ENCODE assay signal across 20 mouse cellular contexts in genomic region chrX:59182323-59182722, GRCm38 (mm10).
A peak's percentile ranks its signal among the peaks of the same experiment; 100 is the strongest.
DNase-seq lines count a peak whose midpoint lies in the region; ATAC-seq and TF ChIP-seq lines count a peak whose summit lies in the region.
"Had no signal": no experiment of that assay in that cellular context is flagged by ENCODE, and none has a peak within 500 bp of the region (broad histone marks: within the 10 kb centered on the region; RNA-seq: fewer than 3 reads in every experiment).

No protein-coding gene starts in this region.

- no peaks in the 10 kb centered on the region for H3K27me3 ChIP-seq in heart, adult 2 months (ENCODE audit: control insufficient read depth, insufficient read depth, low read length)
- no peaks in the 10 kb centered on the region for H3K27me3 ChIP-seq in heart, embryonic 11.5 days (ENCODE audit: control insufficient read depth, insufficient read depth, low read length)
- H3K27me3 ChIP-seq: embryonic facial prominence, embryonic 12.5 days; forebrain, embryonic 13.5 days; limb, embryonic 13.5 days; liver, embryonic 13.5 days; lung, embryonic 15.5 days; midbrain, embryonic 12.5 days had no signal

- no peak overlapping the region for H3K9ac ChIP-seq in heart, adult 2 months (ENCODE audit: low read depth, low read length)
- no peak overlapping the region for H3K9ac ChIP-seq in heart, embryonic 11.5 days (ENCODE audit: low read depth, low read length)
- H3K9ac ChIP-seq: embryonic facial prominence, embryonic 12.5 days; forebrain, embryonic 13.5 days; hindbrain, embryonic 14.5 days; limb, embryonic 13.5 days; liver, embryonic 13.5 days; lung, embryonic 15.5 days; midbrain, embryonic 12.5 days had no signal

- no peaks in the 10 kb centered on the region for H3K9me3 ChIP-seq in heart, embryonic 11.5 days (replicated peaks; ENCODE audit: control insufficient read depth, low read length)
- H3K9me3 ChIP-seq: embryonic facial prominence, embryonic 12.5 days; forebrain, embryonic 13.5 days; limb, embryonic 13.5 days; liver, embryonic 13.5 days; lung, embryonic 15.5 days; midbrain, embryonic 12.5 days had no signal

- H3K79me2 ChIP-seq in heart, adult 2 months (replicated peaks; ENCODE audit: control insufficient read depth, insufficient read depth, low read length): no peaks in the 10 kb centered on the region

- no peak for TF ChIP-seq CTCF in heart, adult 2 months (IDR thresholded peaks at IDR 0.05)
- TF ChIP-seq CTCF in left cerebral cortex, adult 2 months (IDR thresholded peaks at IDR 0.05): no peak

- no peak for ATAC-seq in heart, embryonic 11.5 days (replicated peaks; ENCODE audit: insufficient number of reproducible peaks, low FRiP score, low TSS enrichment)
- ATAC-seq: forebrain, embryonic 13.5 days had no signal

- H3K27ac ChIP-seq in heart, adult 2 months: peak overlapping the region; percentile 66
- H3K27ac ChIP-seq in heart, embryonic 11.5 days (ENCODE audit: low read depth, low read length): peak overlapping the region; percentile 58
- no peak overlapping the region for H3K27ac ChIP-seq in left cerebral cortex, adult 2 months
- H3K27ac ChIP-seq: embryonic facial prominence, embryonic 12.5 days; forebrain, embryonic 13.5 days; hindbrain, embryonic 14.5 days; limb, embryonic 13.5 days; liver, embryonic 13.5 days; lung, embryonic 15.5 days; midbrain, embryonic 12.5 days had no signal

- no peak for TF ChIP-seq EP300 in heart, adult 2 months (IDR thresholded peaks at IDR 0.05; ENCODE audit: insufficient read depth, low read depth, low read length)

- WGBS in heart, adult 2 months: 43% methylated on average over 4 of the region's 4 CpGs
- 41% methylated on average over 4 of the region's 4 CpGs for WGBS in heart, embryonic 11.5 days (ENCODE audit: insufficient replicate concordance)

- no peak overlapping the region for H3K4me3 ChIP-seq in heart, adult 2 months
- no peak overlapping the region for H3K4me3 ChIP-seq in heart, embryonic 11.5 days (ENCODE audit: low read depth, low read length)
- H3K4me3 ChIP-seq in left cerebral cortex, adult 2 months: no peak overlapping the region
- H3K4me3 ChIP-seq: embryonic facial prominence, embryonic 12.5 days; erythroblast, embryonic 14.5 days; forebrain, embryonic 13.5 days; limb, embryonic 13.5 days; liver, embryonic 13.5 days; lung, embryonic 15.5 days; midbrain, embryonic 12.5 days had no signal

- no peak for TF ChIP-seq POLR2A in heart, adult 2 months (IDR thresholded peaks at IDR 0.05; ENCODE audit: insufficient read depth, low read depth, low read length)

- intact Hi-C loops in heart, adult 2 months (cut with DNase I): no loop called here
- intact Hi-C loops in heart, postnatal 10 days (cut with DNase I): loop anchor here (10.0 kb wide), 1 partner anchor 402 kb away; no protein-coding TSS in a partner anchor
- intact Hi-C loops in left cerebral cortex, adult 2 months (cut with DNase I): loop anchor here (5.0 kb wide), 1 partner anchor 665 kb away; no protein-coding TSS in a partner anchor

- H3K4me2 ChIP-seq in heart, embryonic 11.5 days: no peak overlapping the region
- H3K4me2 ChIP-seq: embryonic facial prominence, embryonic 12.5 days; forebrain, embryonic 13.5 days; hindbrain, embryonic 14.5 days; limb, embryonic 13.5 days; liver, embryonic 13.5 days; lung, embryonic 15.5 days; midbrain, embryonic 12.5 days had no signal

- no peaks in the 10 kb centered on the region for H3K4me1 ChIP-seq in heart, adult 2 months (ENCODE audit: control insufficient read depth, insufficient read depth, low read length)
- H3K4me1 ChIP-seq in heart, embryonic 11.5 days (ENCODE audit: control insufficient read depth, insufficient read depth, low read length): no peaks in the 10 kb centered on the region
- H3K4me1 ChIP-seq: embryonic facial prominence, embryonic 12.5 days; limb, embryonic 13.5 days; liver, embryonic 13.5 days; lung, embryonic 15.5 days had no signal

- no peaks in the 10 kb centered on the region for H3K36me3 ChIP-seq in heart, adult 2 months (ENCODE audit: control insufficient read depth, insufficient read depth, low read length)
- H3K36me3 ChIP-seq in heart, embryonic 11.5 days (ENCODE audit: control insufficient read depth, insufficient read depth, low read length): no peaks in the 10 kb centered on the region
- H3K36me3 ChIP-seq: embryonic facial prominence, embryonic 12.5 days; limb, embryonic 13.5 days; liver, embryonic 13.5 days; lung, embryonic 15.5 days; midbrain, embryonic 12.5 days had no signal

- DNase-seq in heart, adult 2 months: no peak
- DNase-seq in heart, adult 11 months: no peak
- peak; percentile 6 for DNase-seq in cerebellum, adult 8-10 months
- peak; percentile 30 to 38 for DNase-seq in heart, postnatal 10 days
- no peak for DNase-seq in lung, postnatal 25 days (ENCODE audit: low spot score)
- no peak for DNase-seq in left cerebral cortex, adult 2 months (ENCODE audit: extremely low spot score in 1 of 2, low spot score in 2 of 2)
- no peak for DNase-seq in lung, postnatal 36 days
- DNase-seq: adrenal gland, adult 2 months; kidney, adult 9 months; kidney, postnatal 25 days; liver, embryonic 13.5 days; thymus, postnatal 4 days had no signal

Comparison
In these comparisons a context has a peak if more than half of its experiments do, and no peak if none do; other contexts are left out.
1. DNase-seq: peak in cerebellum, adult 8-10 months (single experiment) and heart, postnatal 10 days (2 of 2); none in heart, adult 2 months (0 of 2), heart, adult 11 months (single experiment), lung, postnatal 25 days (single experiment), left cerebral cortex, adult 2 months (0 of 2) and lung, postnatal 36 days (single experiment).